Mouse (Mus musculus): Measurements from ENCODE around the gene Olfr790.

The Olfr790 gene

DNA sequence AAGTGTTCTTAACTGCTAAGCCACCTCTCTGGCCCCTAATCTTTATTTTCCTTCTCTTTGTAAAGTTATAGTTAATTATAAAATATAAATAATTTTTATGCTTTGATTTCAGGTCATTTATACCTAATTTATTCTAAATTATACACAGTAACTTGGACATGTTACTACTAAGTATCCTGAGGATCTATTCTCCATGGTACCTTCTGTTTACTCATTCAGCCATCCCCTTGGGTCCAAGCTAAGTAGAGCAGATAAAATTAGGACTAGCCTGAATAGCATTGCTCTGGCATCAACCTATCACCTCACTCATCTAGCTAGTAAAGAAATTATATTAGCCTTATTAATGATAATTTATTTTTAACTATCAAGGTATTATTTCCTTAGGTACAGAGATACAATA, at the start of gene Olfr790:
TSS of gene Olfr790 (plus strand) at position 301 of the 400 bp plus-strand sequence.
- DNase-seq (ENCODE audit: low spot score in 2 of 2) = no peak

DNA sequence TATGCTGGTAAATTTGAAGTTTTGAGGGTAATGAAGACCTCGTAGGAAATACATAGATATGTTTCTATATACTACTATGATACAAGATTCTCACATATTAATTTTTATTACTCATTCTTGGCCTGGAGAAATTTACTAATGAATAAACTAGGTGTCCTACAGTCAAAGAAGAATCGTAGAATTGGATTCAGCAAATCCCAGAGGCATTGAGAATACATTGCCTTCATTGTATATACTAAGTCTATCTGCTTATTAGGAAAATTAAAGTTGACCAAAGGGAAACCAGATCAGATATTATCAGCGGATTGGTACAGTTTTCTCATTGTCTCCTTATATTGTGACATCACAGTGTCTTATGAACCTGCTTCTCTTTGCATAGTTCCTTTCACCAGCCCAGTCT, 36.7 kb upstream of the Olfr790 start, which contains the start of gene Olfr787:
TSS of gene Olfr787 (plus strand) at position 301 of the 400 bp plus-strand sequence.
- no peak for DNase-seq (ENCODE audit: low spot score in 2 of 2)

DNA sequence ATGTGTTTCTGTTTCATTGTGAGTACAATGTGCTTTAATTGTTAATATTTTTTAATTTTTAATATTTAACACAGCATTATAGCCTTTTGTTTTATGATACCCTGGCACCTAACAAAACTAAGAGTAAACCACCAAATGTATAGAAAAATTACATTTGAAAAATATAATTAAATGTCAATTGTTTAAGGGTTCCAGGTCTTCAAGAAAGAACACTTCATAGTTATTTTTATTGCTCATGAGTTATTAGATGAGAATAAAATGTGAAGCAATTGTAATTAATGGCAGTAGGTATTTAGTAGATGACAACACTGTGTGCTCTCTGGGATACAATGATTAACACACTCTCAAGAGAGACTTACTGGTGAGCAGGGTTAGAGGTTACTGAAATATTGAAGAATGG, 27.6 kb upstream of the Olfr790 start, which contains the start of gene Olfr788:
TSS of gene Olfr788 (plus strand) at position 301 of the 400 bp plus-strand sequence.
- DNase-seq (ENCODE audit: low spot score in 2 of 2) = no peak

DNA sequence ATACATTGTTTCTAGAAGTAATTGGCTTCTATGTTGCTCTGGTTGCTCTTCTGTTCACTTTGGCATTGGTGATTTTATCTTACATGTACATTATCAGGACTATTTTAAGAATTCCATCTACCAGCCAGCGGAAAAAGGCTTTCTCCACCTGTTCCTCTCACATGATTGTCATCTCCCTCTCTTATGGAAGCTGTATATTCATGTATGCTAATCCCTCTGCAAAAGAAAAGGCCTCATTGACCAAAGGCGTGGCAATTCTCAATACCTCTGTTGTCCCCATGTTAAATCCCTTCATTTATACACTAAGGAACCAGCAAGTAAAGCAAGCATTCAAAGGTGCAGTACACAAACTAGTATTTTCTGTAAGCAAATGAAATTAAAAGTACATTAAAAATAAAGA, 25.0 kb upstream of the Olfr790 start:
- DNase-seq (ENCODE audit: low spot score in 2 of 2) = no peak

DNA sequence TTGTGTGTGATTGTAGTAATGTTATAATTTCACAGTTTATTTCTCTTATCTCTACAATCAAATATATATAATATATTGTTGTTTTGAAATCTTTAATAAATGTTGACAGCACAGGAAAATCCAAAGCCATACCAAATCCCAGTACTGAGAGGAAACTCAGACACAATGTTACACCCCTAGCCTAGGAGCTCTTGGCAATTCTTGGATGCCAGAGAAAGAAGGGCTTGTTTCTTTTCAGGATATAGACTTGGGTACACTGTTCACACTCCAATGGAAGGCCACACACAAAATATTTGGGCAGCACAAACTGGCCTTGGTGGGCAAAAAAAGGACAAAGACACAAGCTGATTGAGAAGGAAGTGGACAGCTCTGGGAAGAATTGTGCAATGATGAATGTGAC, 24.6 kb upstream of the Olfr790 start:
- DNase-seq (ENCODE audit: low spot score in 2 of 2) = no peak

DNA sequence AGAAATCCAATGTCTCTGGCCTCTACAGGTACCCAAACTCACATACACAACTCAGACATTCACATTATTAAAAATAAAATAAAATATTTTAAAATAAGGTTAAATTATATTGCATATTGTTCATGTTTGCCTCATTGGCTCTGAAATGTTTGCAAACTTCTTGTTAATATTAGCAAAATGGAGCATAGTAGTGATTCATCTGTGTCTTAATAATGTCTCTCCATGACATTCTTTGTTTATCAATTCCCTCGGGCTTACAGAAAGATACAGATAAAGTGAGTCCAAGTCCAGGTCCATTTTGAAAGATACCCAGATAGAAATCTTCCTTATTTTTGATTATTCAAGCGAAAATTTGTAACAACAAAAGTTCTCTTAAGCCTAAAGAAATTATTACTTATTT, 13.8 kb upstream of the Olfr790 start, which contains the start of gene Olfr789:
TSS of gene Olfr789 (plus strand) at position 301 of the 400 bp plus-strand sequence.
- DNase-seq (ENCODE audit: low spot score in 2 of 2) = no peak

DNA sequence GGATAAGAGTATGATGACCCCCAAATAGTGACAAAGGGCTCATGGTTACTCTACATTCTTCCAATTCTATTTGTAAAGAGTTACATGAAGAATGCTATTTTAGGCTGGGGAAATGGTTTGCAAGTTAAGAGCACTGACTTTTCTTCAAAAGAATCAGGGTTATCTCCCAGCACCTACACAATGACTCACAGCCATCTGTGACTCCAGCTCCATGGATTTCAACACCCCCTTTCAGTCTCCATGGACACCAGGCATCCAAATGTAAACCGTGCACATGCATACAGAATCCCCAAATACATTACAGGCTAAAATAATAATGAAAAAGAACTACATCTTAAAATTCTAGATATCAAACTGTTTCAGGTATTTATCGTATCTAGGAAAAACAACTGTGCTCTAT, 8.2 kb upstream of the Olfr790 start:
- DNase-seq (ENCODE audit: low spot score in 2 of 2) = no peak

DNA sequence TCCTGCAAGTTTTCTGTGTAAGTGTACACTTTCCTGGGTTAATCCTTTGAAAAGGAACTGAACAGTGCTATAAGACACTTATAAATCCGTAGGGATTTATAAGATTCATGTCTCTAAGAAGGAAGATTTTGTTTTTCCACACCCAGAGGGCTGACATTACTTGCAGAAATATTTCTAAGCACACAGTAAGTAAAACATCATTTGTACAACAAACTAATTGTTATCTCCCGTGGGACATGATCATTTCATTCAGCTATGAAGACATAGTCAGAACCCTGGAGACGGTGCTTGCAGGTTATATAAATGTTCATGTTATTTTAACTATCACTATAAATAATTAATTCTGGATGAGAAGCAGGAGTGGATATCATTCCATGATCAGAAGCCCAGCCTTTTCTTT, 23.2 kb downstream of the Olfr790 start, which contains the start of gene Olfr791:
TSS of gene Olfr791 (plus strand) at position 301 of the 400 bp plus-strand sequence.
- DNase-seq (ENCODE audit: low spot score in 2 of 2) = no peak

DNA sequence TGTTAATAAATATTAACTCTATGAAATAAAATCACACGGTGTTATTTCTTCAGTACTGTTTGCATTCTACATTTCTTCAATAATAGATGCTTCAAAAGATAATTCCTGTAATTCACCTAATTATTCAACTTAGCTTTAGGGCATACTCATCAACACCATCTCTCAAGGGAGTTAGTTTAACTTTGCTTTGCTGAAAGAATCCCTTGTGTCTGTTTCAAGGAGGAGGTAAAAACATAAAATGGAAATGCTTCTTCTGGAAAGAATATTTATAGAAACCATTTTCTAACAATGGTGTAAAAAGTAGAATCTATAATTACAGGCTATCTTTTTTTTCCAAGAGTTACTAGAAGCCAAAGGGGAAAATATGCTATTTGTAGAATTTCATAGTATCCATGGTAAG, 40.6 kb downstream of the Olfr790 start, which contains the start of gene Olfr792:
TSS of gene Olfr792 (plus strand) at position 301 of the 400 bp plus-strand sequence.
- DNase-seq (ENCODE audit: low spot score in 2 of 2) = no peak

DNA sequence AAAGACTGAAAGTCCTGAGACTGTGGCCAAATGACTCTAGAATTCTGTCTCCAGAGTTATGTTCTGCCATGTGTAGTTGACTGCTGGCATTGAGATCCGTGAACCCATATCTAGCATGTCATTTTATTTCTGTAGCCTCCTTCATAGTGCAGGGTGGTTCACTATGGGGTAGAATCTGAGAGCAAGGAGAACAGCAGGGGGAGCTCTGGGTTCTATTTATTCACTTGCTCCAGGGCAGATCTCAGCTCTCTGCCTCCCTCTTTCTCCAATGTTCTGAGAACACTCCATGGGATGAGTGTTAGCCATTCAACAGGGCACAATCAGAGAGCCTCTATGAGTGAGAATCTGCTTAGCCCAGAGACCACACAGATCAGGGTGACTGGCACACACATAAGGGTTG, 51.1 kb downstream of the Olfr790 start:
- no peak for DNase-seq (ENCODE audit: low spot score in 2 of 2)

Data from urinary bladder, adult 18-20 months (tissue).